Mouse (Mus musculus) embryonic fibroblast, embryonic 13.5 days (primary cell): ENCODE data around the gene Mdh2.

Source experiments
- CTCF ChIP-seq: IDR thresholded peaks from 2 replicates; pipeline ENCODE4 v1.5.1; 2011; ENCODE audit warnings: mild to moderate bottlenecking, control low read depth, low read length, moderate library complexity, borderline replicate concordance; ENCODE audit not compliant: insufficient read depth
- POLR2A ChIP-seq: IDR thresholded peaks from 2 replicates; pipeline ENCODE4 v1.6.1; 2011; ENCODE audit warnings: low read depth, mild to moderate bottlenecking, control low read depth, low read length, moderate library complexity

GRCm38 (mm10) chr5:135829381-135829780, 51.1 kb downstream of the Mdh2 start:
- TF ChIP-seq CTCF = no peak
- TF ChIP-seq POLR2A = no peak
